Mouse (Mus musculus) adrenal gland, postnatal 10 days (tissue): ENCODE measurements around the gene Tlnrd1. TPM values are rescaled to one million over a fixed set of nuclear protein-coding genes. Genes with fewer than 3 reads are reported as not detected.

Experiments
- DNase-seq: peaks from one replicate; pipeline ENCODE4 v3.0.0; 2021; ENCODE audit warnings: mixed read lengths
- total RNA-seq, 2 experiments: library from RNA; stranded (reverse); gene quantifications; 2 replicates each; pipeline ENCODE4 v1.2.3; 2021

Tlnrd1 gene
- total RNA-seq, 2 experiments from 2014 or later = 19.4 to 21.3 TPM

- DNase-seq = no peak
These were observed 922 bp upstream of the Tlnrd1 start for GRCm38 (mm10) chr7:83884921-83885532.

DNA sequence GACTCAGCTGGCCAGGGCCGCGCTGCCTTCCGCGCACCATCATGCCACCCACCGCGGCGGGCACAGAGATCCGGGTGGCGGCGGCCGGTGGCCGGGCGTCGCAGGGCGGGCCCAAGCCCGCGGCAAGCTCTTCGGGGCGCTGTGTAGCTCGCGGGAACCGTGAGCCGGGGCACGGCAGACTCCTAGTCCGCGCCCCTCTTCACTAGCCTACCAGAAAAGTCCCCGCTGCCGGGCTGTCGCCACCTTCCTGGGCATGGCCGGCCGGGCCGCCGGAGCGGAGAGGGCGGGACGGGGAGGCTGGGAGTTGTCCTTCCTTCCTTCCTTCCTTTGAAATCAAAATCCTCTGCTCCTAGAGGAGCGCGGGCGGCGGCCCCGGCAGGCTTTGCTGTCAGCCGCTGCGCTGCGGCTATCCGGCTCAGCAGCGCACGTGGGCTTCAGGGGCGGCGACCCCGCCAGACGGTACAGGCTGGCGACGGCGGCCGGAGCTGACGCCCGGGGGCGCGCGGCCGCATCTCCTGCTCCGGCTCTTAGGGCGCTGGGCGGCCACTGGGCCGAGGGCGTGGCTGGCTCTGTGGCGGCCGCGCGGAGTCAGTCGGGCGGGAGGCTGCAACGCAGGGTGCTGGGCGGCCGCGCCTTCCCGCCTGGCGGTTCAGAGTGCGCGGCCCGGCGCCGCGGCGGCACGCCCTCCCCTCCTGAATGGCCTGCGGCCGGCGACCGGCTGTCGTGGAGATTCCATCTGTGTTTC lies 657 bp downstream of the Tlnrd1 start:
- DNase-seq = peak; percentile 88

DNA sequence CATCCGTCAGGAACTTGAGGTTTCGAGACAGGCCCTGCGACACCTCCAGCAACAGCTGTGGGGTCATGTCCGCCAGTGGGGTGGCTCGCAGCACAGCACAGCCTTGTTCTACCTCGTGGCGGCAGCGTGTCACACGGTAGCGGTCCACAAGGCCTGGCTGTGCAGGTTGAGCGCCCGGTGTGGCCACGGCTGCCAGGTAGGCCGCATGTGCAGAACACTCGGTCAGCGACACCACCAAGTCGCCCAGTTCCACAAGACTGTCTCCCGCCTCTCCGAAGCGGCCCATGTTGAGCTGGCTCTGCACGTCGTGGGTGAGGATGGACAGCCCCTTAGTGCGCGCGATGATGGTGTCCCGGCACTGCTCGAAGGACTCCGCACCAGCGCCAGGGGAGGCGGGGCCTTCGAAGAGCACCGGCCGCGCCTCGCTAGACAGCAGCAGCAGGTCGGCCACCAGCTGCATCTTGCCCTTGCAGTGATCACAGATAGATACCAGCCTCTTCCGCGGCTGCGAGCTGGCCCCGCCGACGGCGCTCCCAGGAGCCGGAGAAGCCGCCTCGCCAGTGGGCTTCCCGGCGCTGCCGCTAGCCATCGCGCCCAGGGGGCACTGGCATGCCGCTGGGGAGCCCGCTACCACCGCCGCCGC lies 1.4 kb downstream of the Tlnrd1 start:
- peak; percentile 81 for DNase-seq

DNA sequence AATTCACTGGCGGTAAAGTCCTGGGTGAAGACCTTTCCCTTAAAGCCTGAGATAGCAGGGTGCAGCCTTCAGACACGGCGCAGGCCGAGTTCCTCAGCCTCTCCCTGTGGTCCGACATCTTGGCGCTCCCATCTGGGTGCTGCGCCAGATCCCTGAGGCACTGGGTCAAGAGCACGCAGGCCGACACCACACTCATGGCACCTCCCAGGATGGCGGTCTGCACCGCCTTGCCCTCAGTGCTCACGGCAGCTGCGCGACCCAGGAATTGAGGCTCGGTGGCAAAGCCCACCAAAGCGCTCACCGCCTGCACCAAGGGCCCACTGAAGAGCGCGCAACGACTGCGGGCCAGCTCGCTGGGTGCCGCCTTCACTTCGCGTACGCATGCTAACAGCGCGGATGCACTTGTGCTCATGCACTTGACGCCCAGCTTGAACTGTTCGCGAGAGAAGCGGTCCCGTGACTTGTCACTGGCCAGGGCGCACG lies 1.9 kb downstream of the Tlnrd1 start:
- no peak for DNase-seq

GRCm38 (mm10) chr7:83878676-83879448 lies 5.2 kb downstream of the Tlnrd1 start:
- DNase-seq = no peak

- DNase-seq = no peak
These were observed 7.0 kb downstream of the Tlnrd1 start for GRCm38 (mm10) chr7:83877088-83877487.

DNA sequence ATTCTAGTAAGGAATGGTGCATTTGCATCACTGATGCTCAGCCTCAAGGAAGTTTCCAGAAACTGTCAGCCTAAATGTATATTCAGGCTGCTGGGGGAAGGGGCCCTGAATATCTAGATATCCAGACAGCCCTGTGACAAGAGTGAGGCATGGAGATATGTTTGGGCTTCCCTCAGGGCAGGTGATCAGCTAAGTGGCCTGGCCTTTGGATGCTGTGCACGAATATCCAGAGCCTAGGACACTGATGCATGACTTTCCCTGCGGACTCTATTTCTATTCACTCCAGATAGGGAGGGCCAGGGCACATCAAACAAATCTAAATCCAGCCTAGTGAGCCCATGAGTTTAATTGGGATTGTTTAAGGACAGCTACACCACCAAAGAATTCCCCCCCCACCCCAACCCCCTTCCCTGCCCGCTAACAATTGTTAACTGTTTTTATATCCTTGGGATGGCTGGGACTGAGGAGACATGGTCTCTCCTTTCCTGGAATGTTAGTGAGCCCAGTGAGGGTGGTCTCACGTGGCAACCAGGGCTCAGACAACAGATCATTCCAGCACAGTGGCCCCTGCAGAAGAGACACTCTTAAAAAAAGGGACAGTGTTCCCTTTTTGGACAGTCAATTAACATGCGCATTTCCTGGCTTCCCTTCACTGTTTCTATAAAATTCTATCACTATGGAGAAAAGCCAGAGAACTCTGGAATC lies 14.1 kb downstream of the Tlnrd1 start:
- DNase-seq = no peak

DNA sequence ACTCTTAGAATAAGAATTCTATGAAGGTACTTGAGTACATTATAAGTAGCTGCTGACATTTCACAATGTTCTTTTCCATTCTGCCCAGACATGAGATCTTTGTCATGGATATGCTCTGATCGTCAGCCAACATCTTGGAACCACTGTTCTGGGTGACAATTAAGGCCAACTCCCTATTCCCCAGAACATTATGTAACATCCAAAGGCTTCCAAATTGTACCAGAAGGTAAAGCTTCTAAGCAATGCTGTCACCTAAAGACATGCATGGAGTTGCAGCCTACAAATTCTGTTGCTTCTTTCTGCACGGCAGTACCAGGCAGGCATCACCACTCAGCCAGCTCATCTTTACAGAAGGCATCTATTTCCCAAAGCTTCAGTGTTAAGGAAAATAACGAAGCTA lies 15.9 kb downstream of the Tlnrd1 start:
- peak; percentile 26 for DNase-seq

DNA sequence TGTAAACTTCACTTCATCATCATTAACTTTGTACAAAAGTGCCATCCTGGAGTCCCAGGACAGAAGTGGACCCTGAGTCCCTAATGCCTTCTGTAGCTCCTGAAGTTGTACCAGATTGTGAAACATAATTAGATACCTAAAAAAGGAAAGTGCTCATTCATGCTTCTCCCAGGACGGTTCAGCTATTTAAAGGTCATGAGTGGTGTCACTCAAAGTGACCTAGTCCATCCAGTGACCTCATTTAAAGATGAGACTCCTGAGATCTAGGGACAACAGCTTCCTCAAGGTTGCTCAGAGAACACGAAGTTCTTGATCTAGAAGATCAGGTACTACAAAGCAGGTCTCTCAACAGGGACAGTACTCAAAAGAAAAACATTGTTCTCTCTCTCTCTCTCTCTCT lies 20.6 kb downstream of the Tlnrd1 start:
- no peak for DNase-seq

DNA sequence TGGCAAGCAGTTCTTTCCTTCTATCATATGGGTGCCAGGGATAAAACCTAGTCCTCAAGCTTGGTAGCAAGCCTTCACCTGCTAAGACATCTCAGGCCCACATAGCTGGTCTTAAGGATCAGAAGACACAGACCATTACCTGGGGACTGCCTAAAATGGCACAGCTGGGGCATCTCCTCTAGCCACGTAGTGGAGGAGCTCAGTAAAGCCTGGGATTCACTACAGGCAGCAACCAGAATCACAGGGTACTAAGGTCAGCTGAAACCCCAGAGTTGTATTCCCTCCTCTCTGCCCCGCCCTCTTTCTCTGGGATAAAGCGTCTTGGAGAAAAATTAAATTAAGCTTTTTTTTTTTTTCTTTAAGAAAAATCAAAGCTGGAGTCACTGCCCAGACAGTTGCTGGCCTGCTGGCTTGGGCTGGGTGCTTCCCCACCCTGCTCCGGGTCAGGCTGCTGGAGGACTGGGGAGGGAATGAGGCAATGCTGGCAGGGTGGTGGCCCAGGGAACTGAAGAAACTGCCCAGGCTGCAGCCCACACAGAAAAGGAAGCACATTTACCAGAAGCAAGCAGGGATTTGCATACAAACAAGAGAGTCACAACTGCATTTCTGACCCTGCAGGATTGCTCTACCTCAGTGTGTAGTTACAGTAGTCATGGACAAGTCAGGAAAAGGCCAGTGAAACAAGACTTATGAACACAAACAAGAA lies 24.6 kb downstream of the Tlnrd1 start:
- peak; percentile 59 for DNase-seq

DNA sequence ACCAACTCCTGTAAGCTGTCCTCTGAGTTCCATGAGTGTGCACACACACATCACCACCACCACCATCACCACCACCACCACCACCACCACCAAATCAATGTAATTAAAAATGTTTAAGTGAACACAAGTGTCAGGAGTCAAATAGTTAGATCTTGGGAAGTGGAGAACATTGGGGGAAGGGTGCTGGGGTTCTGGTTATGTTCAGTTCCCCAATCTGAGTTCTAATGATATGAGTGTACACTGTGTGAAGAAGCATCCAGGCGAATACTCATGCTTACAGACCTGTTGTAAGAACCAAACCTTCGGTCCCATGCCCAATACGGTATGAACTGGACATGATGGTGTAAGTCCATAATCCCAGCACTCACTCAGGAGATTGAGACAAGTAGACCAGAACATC lies 26.2 kb downstream of the Tlnrd1 start:
- DNase-seq = no peak

- no peak for DNase-seq
These were observed 27.0 kb downstream of the Tlnrd1 start for GRCm38 (mm10) chr7:83857208-83857488.

- no peak for DNase-seq
These were observed 27.5 kb downstream of the Tlnrd1 start for GRCm38 (mm10) chr7:83856353-83857207.

DNA sequence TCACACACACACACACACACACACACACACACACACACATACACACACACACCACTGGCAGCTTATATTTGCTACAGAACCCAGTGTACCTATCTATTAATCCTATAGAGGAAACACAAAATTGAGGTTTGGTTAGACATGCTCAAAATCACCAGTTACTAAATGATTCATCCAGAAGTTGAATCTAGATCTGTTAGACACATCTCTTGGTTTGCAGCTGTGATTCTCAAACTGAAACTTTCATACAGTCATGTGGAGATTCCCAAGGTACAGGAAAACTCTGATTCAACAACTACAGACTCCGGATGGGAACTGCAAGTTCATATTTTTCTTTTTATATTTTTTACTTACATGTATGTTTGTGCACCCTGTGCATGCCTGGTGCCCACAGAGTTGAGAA lies 28.9 kb downstream of the Tlnrd1 start:
- DNase-seq = no peak

DNA sequence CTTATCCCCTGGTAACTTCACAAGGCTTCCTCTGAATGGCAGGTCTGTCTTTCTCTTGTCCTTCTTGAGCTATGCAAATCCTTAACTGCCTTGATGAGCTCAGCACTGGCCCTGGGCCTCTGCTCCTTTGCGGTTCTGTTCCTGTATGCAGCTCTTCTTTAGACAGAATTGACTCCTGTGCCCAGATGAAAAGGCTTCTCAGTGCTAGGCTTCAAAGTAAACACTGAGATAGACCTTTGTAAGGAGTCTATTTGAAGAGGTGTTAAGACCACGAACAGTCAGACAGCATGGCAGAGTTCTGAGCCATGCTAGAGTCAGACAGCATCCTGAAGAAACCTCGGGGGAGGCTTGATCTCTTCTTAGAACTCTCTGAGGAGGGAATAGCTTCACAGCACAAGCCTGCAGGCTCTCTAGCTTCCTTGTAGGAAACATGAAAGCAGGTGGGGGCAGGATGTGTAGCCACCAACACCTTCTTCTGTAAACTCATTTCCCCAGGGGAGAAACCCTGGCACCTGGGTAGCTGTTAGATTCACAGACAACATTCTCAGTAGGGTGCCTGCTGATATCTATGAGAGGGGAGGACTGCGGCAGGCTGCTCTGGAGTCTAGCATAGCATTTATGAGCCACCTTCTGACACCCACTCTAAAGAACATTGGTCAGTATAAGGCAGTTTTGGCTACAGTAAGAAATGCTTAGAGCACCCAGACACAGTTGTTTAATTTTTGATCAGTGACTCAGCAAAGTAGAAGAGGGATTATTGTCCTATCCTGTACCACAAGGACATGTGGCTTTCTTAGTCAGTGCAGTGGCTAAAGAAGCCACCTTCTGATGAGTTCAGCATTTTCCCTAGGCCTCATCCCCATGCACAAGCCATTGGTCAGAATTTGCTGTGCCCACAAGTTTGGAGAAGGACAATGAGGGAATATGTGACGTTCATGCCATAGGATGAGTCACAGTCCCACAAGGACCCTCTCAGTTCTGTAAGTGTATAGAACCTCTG lies 31.4 kb downstream of the Tlnrd1 start:
- no peak for DNase-seq

GRCm38 (mm10) chr7:83851569-83852380 lies 32.3 kb downstream of the Tlnrd1 start:
- no peak for DNase-seq

DNA sequence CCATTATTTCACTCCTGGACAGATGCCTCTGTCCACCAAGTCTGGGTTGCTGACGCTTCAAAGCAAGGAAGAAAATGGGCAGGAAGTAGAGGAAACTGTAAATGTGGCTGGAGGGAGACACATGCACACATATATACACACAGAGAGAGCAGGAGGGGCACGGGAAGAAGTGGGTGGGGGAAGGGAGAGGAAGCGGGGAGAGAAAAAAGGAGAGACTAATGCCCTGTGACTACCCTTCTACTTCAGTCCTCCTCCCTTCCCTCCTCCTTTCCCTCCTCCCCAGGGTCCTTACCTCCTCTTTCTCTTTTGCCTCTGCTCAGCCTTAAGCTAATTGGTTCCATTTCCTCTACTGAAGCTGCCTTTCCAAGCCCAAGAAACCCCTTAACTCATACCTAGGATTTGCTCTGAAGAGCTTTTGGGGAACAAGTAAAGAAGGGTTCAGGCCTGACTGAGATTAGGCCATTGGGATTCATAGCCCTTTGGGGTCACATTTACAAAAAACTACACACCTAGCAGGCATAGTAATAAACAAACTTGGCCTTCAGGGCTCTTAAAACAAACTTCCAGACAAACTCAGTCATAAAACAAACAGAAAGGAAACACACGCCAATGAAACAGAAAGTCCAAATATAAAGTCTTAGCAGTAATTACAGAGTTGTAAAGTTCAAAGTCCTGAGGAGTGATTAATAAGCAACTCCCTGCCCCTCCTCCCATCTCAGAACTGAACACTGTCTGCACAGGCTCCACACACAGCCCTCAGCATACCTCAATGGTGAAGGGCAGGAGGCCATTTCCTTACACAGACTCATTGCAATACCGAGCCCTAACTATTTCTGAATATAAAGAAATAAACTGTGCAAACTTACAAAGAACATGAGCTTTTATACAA lies 36.7 kb downstream of the Tlnrd1 start:
- no peak for DNase-seq
